Mouse (Mus musculus): Measurements from ENCODE around the gene Serpina3f.
"Not testable (repeated sequence)": the region's sequence is repeated elsewhere in the genome, so short reads cannot be mapped to it uniquely, and the experiment has no call there.

Gene Serpina3f

GRCm38 (mm10) chr12:104214445-104214753 is at the start of gene Serpina3f:
Gene Serpina3f, plus strand, starts transcription at chr12:104214544.
- in situ Hi-C loops (cut with MboI; ENCODE audit: unreplicated experiment in 2 of 2) = no loop called here

- in situ Hi-C loops (cut with MboI; ENCODE audit: unreplicated experiment in 2 of 2) = loop anchor here in 1 of 2 experiments (5.0 kb wide), 1 partner anchor 48 kb away; no protein-coding TSS in a partner anchor
These were observed 39.6 kb upstream of the Serpina3f start for GRCm38 (mm10) chr12:104174747-104175146.

- in situ Hi-C loops (cut with MboI; ENCODE audit: unreplicated experiment in 2 of 2) = no loop called here
These were observed 38.7 kb upstream of the Serpina3f start for GRCm38 (mm10) chr12:104175636-104176035.

GRCm38 (mm10) chr12:104178577-104178976 is 35.8 kb upstream of the Serpina3f start:
- in situ Hi-C loops (cut with MboI; ENCODE audit: unreplicated experiment in 2 of 2) = no loop called here

GRCm38 (mm10) chr12:104178987-104179386 is 35.4 kb upstream of the Serpina3f start:
- in situ Hi-C loops (cut with MboI; ENCODE audit: unreplicated experiment in 2 of 2) = no loop called here

GRCm38 (mm10) chr12:104185046-104185445 is 29.3 kb upstream of the Serpina3f start:
- in situ Hi-C loops (cut with MboI; ENCODE audit: unreplicated experiment in 2 of 2) = no loop called here

GRCm38 (mm10) chr12:104186041-104186581 is 28.2 kb upstream of the Serpina3f start:
- in situ Hi-C loops (cut with MboI; ENCODE audit: unreplicated experiment in 2 of 2) = no loop called here

- in situ Hi-C loops (cut with MboI; ENCODE audit: unreplicated experiment in 2 of 2) = no loop called here
These were observed 25.1 kb upstream of the Serpina3f start for GRCm38 (mm10) chr12:104189246-104189645.

GRCm38 (mm10) chr12:104190852-104191251 is 23.5 kb upstream of the Serpina3f start:
- in situ Hi-C loops (cut with MboI; ENCODE audit: unreplicated experiment in 2 of 2) = no loop called here

- in situ Hi-C loops (cut with MboI; ENCODE audit: unreplicated experiment in 2 of 2) = no loop called here
These were observed 5.2 kb upstream of the Serpina3f start for GRCm38 (mm10) chr12:104209149-104209548.

GRCm38 (mm10) chr12:104209802-104210201 is 4.5 kb upstream of the Serpina3f start:
- in situ Hi-C loops (cut with MboI; ENCODE audit: unreplicated experiment in 2 of 2) = no loop called here

- in situ Hi-C loops (cut with MboI; ENCODE audit: unreplicated experiment in 2 of 2) = no loop called here
These were observed 477 bp upstream of the Serpina3f start for GRCm38 (mm10) chr12:104213689-104214444.

GRCm38 (mm10) chr12:104215249-104215648 is 905 bp downstream of the Serpina3f start:
- in situ Hi-C loops (cut with MboI; ENCODE audit: unreplicated experiment in 2 of 2) = no loop called here

GRCm38 (mm10) chr12:104221616-104222015 is 7.3 kb downstream of the Serpina3f start:
- in situ Hi-C loops (cut with MboI; ENCODE audit: unreplicated experiment in 2 of 2) = loop anchor here (5.0 kb wide), 2 partner anchors 49 to 131 kb away; no protein-coding TSS in a partner anchor

GRCm38 (mm10) chr12:104223690-104224089 is 9.3 kb downstream of the Serpina3f start:
- in situ Hi-C loops (cut with MboI; ENCODE audit: unreplicated experiment in 2 of 2) = loop anchor here (5.0 kb wide), 2 partner anchors 51 to 129 kb away; no protein-coding TSS in a partner anchor

- in situ Hi-C loops (cut with MboI; ENCODE audit: unreplicated experiment in 2 of 2) = loop anchor here (5.0 kb wide), 2 partner anchors 52 to 128 kb away; no protein-coding TSS in a partner anchor
These were observed 10.4 kb downstream of the Serpina3f start for GRCm38 (mm10) chr12:104224598-104225300.

GRCm38 (mm10) chr12:104230762-104231161 is 16.4 kb downstream of the Serpina3f start:
- in situ Hi-C loops (cut with MboI; ENCODE audit: unreplicated experiment in 2 of 2) = no loop called here

- in situ Hi-C loops (cut with MboI; ENCODE audit: unreplicated experiment in 2 of 2) = no loop called here
These were observed 21.6 kb downstream of the Serpina3f start, which contains the start of gene Serpina3g for GRCm38 (mm10) chr12:104235915-104236314. Gene Serpina3g, plus strand, starts transcription at chr12:104236245.

- in situ Hi-C loops (cut with MboI; ENCODE audit: unreplicated experiment in 2 of 2) = not testable (repeated sequence)
These were observed 23.7 kb downstream of the Serpina3f start for GRCm38 (mm10) chr12:104238048-104238447.

GRCm38 (mm10) chr12:104243307-104243706 is 29.0 kb downstream of the Serpina3f start:
- in situ Hi-C loops (cut with MboI; ENCODE audit: unreplicated experiment in 2 of 2) = no loop called here

GRCm38 (mm10) chr12:104245092-104245491 is 30.7 kb downstream of the Serpina3f start:
- in situ Hi-C loops (cut with MboI; ENCODE audit: unreplicated experiment in 2 of 2) = no loop called here
